Mouse (Mus musculus) ZHBTc4 (cell line): Measurements from ENCODE around the gene Adgrl1.
A peak's percentile ranks its signal among the peaks of the same experiment; 100 is the strongest.

Experiments used
- DNase-seq: peaks from one replicate; pipeline ENCODE4 v3.0.0-alpha.2; 2011; ENCODE audit warnings: low read depth, low spot score

Adgrl1 gene

GRCm38 (mm10) chr8:83899363-83900252 lies at the start of gene Adgrl1:
Gene Adgrl1 (plus strand): TSS chr8:83900105.
- DNase-seq, result peak; percentile 96

- no peak for DNase-seq
Measured at GRCm38 (mm10) chr8:83852329-83852728, 47.6 kb upstream of the Adgrl1 start.

- peak; percentile 91 for DNase-seq
Measured at GRCm38 (mm10) chr8:83853323-83854050, 46.4 kb upstream of the Adgrl1 start.

GRCm38 (mm10) chr8:83856486-83857065 lies 43.3 kb upstream of the Adgrl1 start:
- DNase-seq, result no peak

GRCm38 (mm10) chr8:83862439-83863268 lies 37.3 kb upstream of the Adgrl1 start:
- peak; percentile 58 for DNase-seq

GRCm38 (mm10) chr8:83874881-83875655 lies 24.8 kb upstream of the Adgrl1 start:
- DNase-seq, result peak; percentile 91

- DNase-seq, result no peak
Measured at GRCm38 (mm10) chr8:83875656-83876040, 24.3 kb upstream of the Adgrl1 start.

- DNase-seq, result peak; percentile 68
Measured at GRCm38 (mm10) chr8:83876080-83876837, 23.6 kb upstream of the Adgrl1 start.

GRCm38 (mm10) chr8:83876838-83877223 lies 23.1 kb upstream of the Adgrl1 start:
- no peak for DNase-seq

GRCm38 (mm10) chr8:83888409-83888808 lies 11.5 kb upstream of the Adgrl1 start:
- DNase-seq, result no peak

- DNase-seq, result no peak
Measured at GRCm38 (mm10) chr8:83892061-83892460, 7.8 kb upstream of the Adgrl1 start.

GRCm38 (mm10) chr8:83893915-83894314 lies 6.0 kb upstream of the Adgrl1 start:
- DNase-seq, result peak; percentile 84

GRCm38 (mm10) chr8:83895894-83896293 lies 4.0 kb upstream of the Adgrl1 start:
- peak; percentile 83 for DNase-seq

- no peak for DNase-seq
Measured at GRCm38 (mm10) chr8:83896461-83896860, 3.4 kb upstream of the Adgrl1 start.

GRCm38 (mm10) chr8:83897211-83897610 lies 2.7 kb upstream of the Adgrl1 start:
- peak; percentile 87 for DNase-seq

GRCm38 (mm10) chr8:83898456-83898855 lies 1.4 kb upstream of the Adgrl1 start:
- DNase-seq, result peak; percentile 62

- DNase-seq, result peak; percentile 74
Measured at GRCm38 (mm10) chr8:83898985-83899362, 931 bp upstream of the Adgrl1 start.

- DNase-seq, result no peak
Measured at GRCm38 (mm10) chr8:83900266-83900956, 506 bp downstream of the Adgrl1 start.

GRCm38 (mm10) chr8:83900957-83901270 lies 1.0 kb downstream of the Adgrl1 start:
- DNase-seq, result peak; percentile 48
